Mouse (Mus musculus): ENCODE data around the gene Tnik. TPM values are rescaled to one million over a fixed set of nuclear protein-coding genes. Genes with fewer than 3 reads are reported as not detected.

Tnik gene
- polyA plus RNA-seq, 1 experiment from 2014 or later: 37.8 TPM

- no peaks in the 10 kb centered on the region; the same call in 1 of the 2 replicates for H3K4me1 ChIP-seq
- 81% methylated on average over 4 of the region's 4 CpGs for WGBS
- no peak overlapping the region for H3K9ac ChIP-seq
- H3K4me3 ChIP-seq (replicated peaks): no peak overlapping the region
- H3K27me3 ChIP-seq: no peaks in the 10 kb centered on the region
- no peaks in the 10 kb centered on the region for H3K9me3 ChIP-seq
- H3K4me2 ChIP-seq: no peak overlapping the region
- H3K36me3 ChIP-seq (replicated peaks): no peaks in the 10 kb centered on the region
- no peak overlapping the region for H3K27ac ChIP-seq
- ATAC-seq (ENCODE audit: low FRiP score): no peak
Measured at GRCm38 (mm10) chr3:28699601-28700000, 436.6 kb downstream of the Tnik start.

GRCm38 (mm10) chr3:28705522-28706137 is 442.6 kb downstream of the Tnik start:
- 73% methylated on average over 10 of the region's 10 CpGs for WGBS
- ATAC-seq (ENCODE audit: low FRiP score): no peak
- H3K4me1 ChIP-seq: no peaks in the 10 kb centered on the region
- no peak overlapping the region for H3K9ac ChIP-seq
- no peak overlapping the region for H3K27ac ChIP-seq
- no peak overlapping the region for H3K4me2 ChIP-seq
- no peaks in the 10 kb centered on the region for H3K36me3 ChIP-seq (replicated peaks)
- no peaks in the 10 kb centered on the region for H3K9me3 ChIP-seq
- no peaks in the 10 kb centered on the region for H3K27me3 ChIP-seq
- no peak overlapping the region for H3K4me3 ChIP-seq (replicated peaks)

GRCm38 (mm10) chr3:28706736-28707135 is 443.7 kb downstream of the Tnik start:
- no peak for ATAC-seq (ENCODE audit: low FRiP score)
- no peak overlapping the region for H3K27ac ChIP-seq

GRCm38 (mm10) chr3:28709740-28710139 is 446.7 kb downstream of the Tnik start:
- Histone ChIP-seq H3K27ac (no peak overlapping the region), H3K4me3 (replicated peaks) (no peak overlapping the region), H3K36me3 (replicated peaks) (no peaks in the 10 kb centered on the region), H3K9ac (no peak overlapping the region), H3K4me1 (no peaks in the 10 kb centered on the region), H3K27me3 (no peaks in the 10 kb centered on the region), H3K9me3 (no peaks in the 10 kb centered on the region), H3K4me2 (no peak overlapping the region)
- WGBS: 85% methylated on average over 1 of the region's 1 CpGs
- no peak for ATAC-seq (ENCODE audit: low FRiP score)

More at GRCm38 (mm10) chr3:28706736-28707135, 443.7 kb downstream of the Tnik start:
- Histone ChIP-seq H3K9ac (no peak overlapping the region), H3K9me3 (no peaks in the 10 kb centered on the region), H3K36me3 (replicated peaks) (no peaks in the 10 kb centered on the region), H3K27me3 (no peaks in the 10 kb centered on the region), H3K4me1 (no peaks in the 10 kb centered on the region), H3K4me3 (replicated peaks) (no peak overlapping the region), H3K4me2 (no peak overlapping the region)
- 86% methylated on average over 4 of the region's 4 CpGs for WGBS

DNA sequence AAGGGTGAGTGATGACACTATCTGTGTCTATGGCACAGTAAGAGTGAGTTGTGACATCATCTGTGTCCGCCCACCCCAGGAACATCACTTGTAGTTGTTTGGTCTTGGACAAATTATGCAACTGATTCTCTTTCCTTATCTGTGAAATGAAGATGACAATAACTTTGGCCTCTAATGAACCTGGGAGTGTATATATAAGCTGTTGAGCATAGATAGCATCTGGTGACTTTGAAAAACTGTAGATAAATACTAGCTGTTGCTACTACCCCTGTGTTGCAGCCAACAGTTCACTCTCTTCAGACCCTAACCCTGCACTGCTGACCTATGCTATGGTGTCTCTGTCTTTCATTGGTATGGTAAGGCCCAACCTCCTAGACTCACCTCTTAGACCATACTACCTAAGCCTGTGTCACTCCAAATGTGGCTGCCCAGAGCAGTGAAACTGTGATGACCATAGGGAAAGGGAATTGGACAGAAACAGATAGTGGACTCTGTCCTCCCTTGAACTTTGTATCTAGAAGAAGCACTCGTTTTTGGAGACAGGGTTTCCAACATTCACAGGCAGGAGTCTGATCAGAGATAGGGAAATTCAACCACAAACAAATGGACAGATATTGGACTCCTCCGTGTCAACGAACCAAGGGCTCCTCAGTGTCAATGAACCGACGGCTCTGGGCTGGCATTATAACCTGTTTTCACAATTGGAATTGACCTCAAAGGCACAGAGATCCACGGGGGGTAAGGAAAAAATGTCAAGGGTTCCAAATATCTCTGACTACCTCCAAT is 451.1 kb downstream of the Tnik start:
- no peak overlapping the region for H3K4me3 ChIP-seq (replicated peaks)
- no peak for ATAC-seq (ENCODE audit: low FRiP score)
- no peak overlapping the region for H3K9ac ChIP-seq
- H3K27ac ChIP-seq: no peak overlapping the region
- no peaks in the 10 kb centered on the region for H3K4me1 ChIP-seq
- no peak overlapping the region for H3K4me2 ChIP-seq
- 79% methylated on average over 7 of the region's 7 CpGs for WGBS
- H3K36me3 ChIP-seq (replicated peaks): no peaks in the 10 kb centered on the region
- no peaks in the 10 kb centered on the region for H3K9me3 ChIP-seq
- no peaks in the 10 kb centered on the region for H3K27me3 ChIP-seq

- Histone ChIP-seq H3K27me3 (no peaks in the 10 kb centered on the region), H3K4me1 (no peaks in the 10 kb centered on the region), H3K36me3 (replicated peaks) (no peaks in the 10 kb centered on the region), H3K4me3 (replicated peaks) (no peak overlapping the region), H3K9ac (no peak overlapping the region), H3K4me2 (no peak overlapping the region), H3K27ac (no peak overlapping the region), H3K9me3 (no peaks in the 10 kb centered on the region)
- no peak for ATAC-seq (ENCODE audit: low FRiP score)
- 90% methylated on average over 2 of the region's 2 CpGs for WGBS
Measured at GRCm38 (mm10) chr3:28718521-28718920, 455.5 kb downstream of the Tnik start.

GRCm38 (mm10) chr3:28721218-28721617 is 458.2 kb downstream of the Tnik start:
- Histone ChIP-seq H3K9ac (no peak overlapping the region), H3K4me3 (replicated peaks) (no peak overlapping the region), H3K9me3 (no peaks in the 10 kb centered on the region), H3K27ac (no peak overlapping the region), H3K4me2 (no peak overlapping the region), H3K27me3 (no peaks in the 10 kb centered on the region), H3K36me3 (replicated peaks) (no peaks in the 10 kb centered on the region), H3K4me1 (no peaks in the 10 kb centered on the region)
- ATAC-seq (ENCODE audit: low FRiP score): no peak
- 55% methylated on average over 5 of the region's 5 CpGs for WGBS

DNA sequence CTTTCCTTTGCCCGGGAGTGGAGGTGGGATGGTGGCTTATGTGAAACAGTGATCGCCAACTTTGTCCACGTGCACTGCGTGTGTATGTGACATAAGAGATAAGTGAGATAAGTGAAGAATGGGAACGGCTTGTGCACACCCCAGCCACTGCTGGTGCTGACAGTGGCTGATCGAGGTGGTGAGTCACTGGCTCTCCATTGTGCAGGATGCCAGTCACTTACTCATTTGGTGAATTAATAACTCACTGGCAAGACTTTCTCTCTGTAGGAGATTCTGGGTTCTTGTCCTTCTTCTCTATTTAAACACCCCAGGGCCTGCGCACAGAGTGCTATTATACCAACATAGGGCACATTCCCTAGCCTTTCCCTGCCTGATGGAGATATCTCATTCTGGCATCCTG is 458.8 kb downstream of the Tnik start:
- Histone ChIP-seq H3K9ac (no peak overlapping the region), H3K36me3 (replicated peaks) (no peaks in the 10 kb centered on the region), H3K27ac (no peak overlapping the region), H3K27me3 (no peaks in the 10 kb centered on the region), H3K4me3 (replicated peaks) (no peak overlapping the region), H3K4me1 (no peaks in the 10 kb centered on the region), H3K9me3 (no peaks in the 10 kb centered on the region), H3K4me2 (no peak overlapping the region)
- 93% methylated on average over 7 of the region's 7 CpGs for WGBS
- no peak for ATAC-seq (ENCODE audit: low FRiP score)

DNA sequence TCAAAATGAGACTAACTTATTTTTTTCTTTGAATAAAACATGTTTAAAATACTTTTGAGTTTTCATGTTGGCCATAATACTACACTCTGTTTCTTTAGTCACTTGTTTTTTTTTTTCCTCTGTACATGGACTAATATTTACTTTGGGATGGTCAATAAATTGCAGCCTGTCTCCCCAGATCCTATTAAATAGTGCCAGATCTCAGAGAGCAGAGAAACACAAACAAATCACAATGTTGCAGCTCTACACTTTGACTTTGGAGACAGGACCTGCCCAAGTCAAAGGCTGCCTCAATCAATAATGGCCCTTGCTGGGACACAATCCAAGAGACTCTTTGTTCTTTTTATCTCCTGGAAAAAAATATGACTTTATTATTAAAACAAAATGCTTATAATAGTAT is 459.5 kb downstream of the Tnik start:
- H3K9ac ChIP-seq: no peak overlapping the region
- ATAC-seq (ENCODE audit: low FRiP score): no peak
- no peak overlapping the region for H3K27ac ChIP-seq
- H3K4me3 ChIP-seq (replicated peaks): no peak overlapping the region
- H3K36me3 ChIP-seq (replicated peaks): no peaks in the 10 kb centered on the region
- H3K4me2 ChIP-seq: no peak overlapping the region
- no peaks in the 10 kb centered on the region for H3K9me3 ChIP-seq
- H3K4me1 ChIP-seq: no peaks in the 10 kb centered on the region
- no peaks in the 10 kb centered on the region for H3K27me3 ChIP-seq

DNA sequence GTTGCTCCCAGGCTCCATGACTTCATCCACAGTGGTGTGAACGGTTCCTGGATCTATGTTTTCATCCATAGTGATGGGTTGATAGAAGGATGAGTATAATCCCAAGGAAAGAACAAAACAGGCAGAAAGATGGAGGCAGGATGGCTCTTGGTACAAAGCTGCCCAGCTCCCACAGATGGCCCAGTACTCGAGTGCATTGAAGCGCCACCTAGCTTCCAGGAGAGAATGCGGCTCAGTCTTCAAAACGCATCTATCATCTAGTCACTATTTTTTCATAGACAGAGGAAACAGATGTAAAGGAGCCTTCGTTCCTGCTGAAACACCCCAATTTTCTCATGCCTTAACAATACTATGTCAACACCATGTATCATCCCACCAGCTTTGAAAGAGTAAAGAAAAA is 460.5 kb downstream of the Tnik start:
- Histone ChIP-seq H3K4me1 (no peaks in the 10 kb centered on the region), H3K27ac (no peak overlapping the region), H3K9ac (no peak overlapping the region), H3K9me3 (no peaks in the 10 kb centered on the region), H3K4me2 (no peak overlapping the region), H3K27me3 (no peaks in the 10 kb centered on the region), H3K4me3 (replicated peaks) (no peak overlapping the region), H3K36me3 (replicated peaks) (no peaks in the 10 kb centered on the region)
- no peak for ATAC-seq (ENCODE audit: low FRiP score)
- 73% methylated on average over 6 of the region's 6 CpGs for WGBS

DNA sequence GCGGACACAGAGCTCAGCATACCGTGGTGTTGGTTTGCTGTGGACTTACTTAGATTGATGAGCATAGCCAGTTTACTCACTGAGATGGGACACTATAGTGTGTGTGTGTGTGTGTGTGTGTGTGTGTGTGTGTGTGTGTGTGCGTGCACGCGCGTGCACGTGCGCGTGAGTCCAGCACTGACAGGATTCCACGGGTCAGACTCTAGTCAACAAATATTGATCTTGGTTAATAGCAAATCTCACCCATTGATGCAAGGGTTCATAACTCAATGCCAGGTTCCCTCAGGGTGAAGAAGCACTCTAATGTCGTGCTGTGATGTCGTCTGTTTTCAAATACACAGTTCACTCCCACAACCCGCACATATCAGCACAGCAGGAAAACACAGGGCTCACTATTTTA is 462.2 kb downstream of the Tnik start:
- no peak overlapping the region for H3K9ac ChIP-seq
- 96% methylated on average over 13 of the region's 13 CpGs for WGBS
- H3K4me2 ChIP-seq: no peak overlapping the region
- ATAC-seq (ENCODE audit: low FRiP score): no peak
- no peaks in the 10 kb centered on the region for H3K9me3 ChIP-seq
- no peaks in the 10 kb centered on the region for H3K36me3 ChIP-seq (replicated peaks)
- no peak overlapping the region for H3K4me3 ChIP-seq (replicated peaks)
- no peaks in the 10 kb centered on the region for H3K27me3 ChIP-seq
- no peak overlapping the region for H3K27ac ChIP-seq
- no peaks in the 10 kb centered on the region for H3K4me1 ChIP-seq

Data from forebrain, embryonic 12.5 days (tissue).